Mouse (Mus musculus): ENCODE measurements around the gene Gm12888. TPM values are rescaled to one million over a fixed set of nuclear protein-coding genes. Genes with fewer than 3 reads are reported as not detected.
"Not testable (repeated sequence)": the region's sequence is repeated elsewhere in the genome, so short reads cannot be mapped to it uniquely, and the experiment has no call there.

Gene Gm12888
- not detected in 2 replicates for polyA plus RNA-seq (2016; fragmentation: Nextera tagmentation; extraction: Ambion mirVana)

- H3K27ac ChIP-seq (replicated peaks); H3K36me3 ChIP-seq; H3K4me1 ChIP-seq; ATAC-seq (ENCODE audit: low FRiP score, low read depth); H3K9ac ChIP-seq (replicated peaks); H3K27me3 ChIP-seq; H3K4me2 ChIP-seq (replicated peaks); H3K4me3 ChIP-seq: not testable (repeated sequence)
- WGBS = 63% methylated on average over 3 of the region's 5 CpGs
- peaks cover 24% of the 10 kb centered on the region for H3K9me3 ChIP-seq
Observed at GRCm38 (mm10) chr4:121324817-121325216, at the start of gene Gm12888. TSS of gene Gm12888 (minus strand) at chr4:121324917.

Other genes starting within 250 kb of the Gm12888 start
- 29.8 and 32.0 TPM in 2 replicates for gene Zmpste24, start 226.7 kb downstream of the Gm12888 start, polyA plus RNA-seq (2016; fragmentation: Nextera tagmentation; extraction: Ambion mirVana)
- gene Tmco2, start 215.7 kb downstream of the Gm12888 start, polyA plus RNA-seq (2016; fragmentation: Nextera tagmentation; extraction: Ambion mirVana) = not detected in 2 replicates
- 35.6 and 38.3 TPM in 2 replicates for gene Rlf, start 109.8 kb downstream of the Gm12888 start, polyA plus RNA-seq (2016; fragmentation: Nextera tagmentation; extraction: Ambion mirVana)
- gene Gm12886, start 98.2 kb upstream of the Gm12888 start, polyA plus RNA-seq (2016; fragmentation: Nextera tagmentation; extraction: Ambion mirVana) = not detected in 2 replicates